Mouse (Mus musculus): Measurements from ENCODE around the gene Atp6v1e2. TPM values are rescaled to one million over a fixed set of nuclear protein-coding genes. Genes with fewer than 3 reads are reported as not detected.
A peak's percentile ranks its signal among the peaks of the same experiment; 100 is the strongest.

Gene Atp6v1e2
- polyA plus RNA-seq, 1 experiment from 2014 or later, result not detected

- H3K9me3 ChIP-seq (replicated peaks), result no peaks in the 10 kb centered on the region
- no peaks in the 10 kb centered on the region for H3K27me3 ChIP-seq (replicated peaks)
- H3K9ac ChIP-seq, result no peak overlapping the region
- peaks cover 13% of the 10 kb centered on the region for H3K4me1 ChIP-seq (replicated peaks)
- H3K36me3 ChIP-seq, result no peaks in the 10 kb centered on the region
- ATAC-seq (ENCODE audit: insufficient number of reproducible peaks, low FRiP score), result no peak
- no peak overlapping the region for H3K4me2 ChIP-seq
- no peak overlapping the region for H3K4me3 ChIP-seq
- no peak overlapping the region for H3K27ac ChIP-seq (ENCODE audit: poor library complexity, severe bottlenecking)
- 54% methylated on average over 7 of the region's 7 CpGs for WGBS
These were observed 34.6 kb downstream of the Atp6v1e2 start for GRCm38 (mm10) chr17:86913003-86913607.

- no peaks in the 10 kb centered on the region for H3K9me3 ChIP-seq (replicated peaks)
- WGBS, result 37% methylated on average over 5 of the region's 5 CpGs
- H3K4me1 ChIP-seq (replicated peaks), result peaks cover 13% of the 10 kb centered on the region
- no peak overlapping the region for H3K4me2 ChIP-seq
- H3K27ac ChIP-seq (ENCODE audit: poor library complexity, severe bottlenecking), result no peak overlapping the region
- H3K27me3 ChIP-seq (replicated peaks), result peaks cover 10% of the 10 kb centered on the region; the same call in 1 of the 2 replicates
- no peak for ATAC-seq (ENCODE audit: insufficient number of reproducible peaks, low FRiP score)
- H3K36me3 ChIP-seq, result no peaks in the 10 kb centered on the region
- no peak overlapping the region for H3K9ac ChIP-seq
- no peak overlapping the region for H3K4me3 ChIP-seq
These were observed 36.4 kb downstream of the Atp6v1e2 start for GRCm38 (mm10) chr17:86911261-86911660.

GRCm38 (mm10) chr17:86909733-86910495 is 37.8 kb downstream of the Atp6v1e2 start:
- ATAC-seq (ENCODE audit: insufficient number of reproducible peaks, low FRiP score), result no peak
- H3K9ac ChIP-seq, result no peak overlapping the region
- no peak overlapping the region for H3K27ac ChIP-seq (ENCODE audit: poor library complexity, severe bottlenecking)
- H3K4me1 ChIP-seq (replicated peaks), result peaks cover 24% of the 10 kb centered on the region
- no peak overlapping the region for H3K4me3 ChIP-seq
- H3K36me3 ChIP-seq, result no peaks in the 10 kb centered on the region
- H3K4me2 ChIP-seq, result no peak overlapping the region
- WGBS, result 65% methylated on average over 14 of the region's 14 CpGs
- H3K27me3 ChIP-seq (replicated peaks), result peaks cover 10% of the 10 kb centered on the region; the same call in 1 of the 2 replicates
- no peaks in the 10 kb centered on the region for H3K9me3 ChIP-seq (replicated peaks)

- no peak overlapping the region for H3K9ac ChIP-seq
- no peak for ATAC-seq (ENCODE audit: insufficient number of reproducible peaks, low FRiP score)
- no peaks in the 10 kb centered on the region for H3K36me3 ChIP-seq
- 62% methylated on average over 8 of the region's 8 CpGs for WGBS
- no peak overlapping the region for H3K4me3 ChIP-seq
- H3K4me2 ChIP-seq, result no peak overlapping the region
- no peak overlapping the region for H3K27ac ChIP-seq (ENCODE audit: poor library complexity, severe bottlenecking)
- peaks cover 40% of the 10 kb centered on the region for H3K4me1 ChIP-seq (replicated peaks)
- peaks cover 10% of the 10 kb centered on the region; the same call in 1 of the 2 replicates for H3K27me3 ChIP-seq (replicated peaks)
- H3K9me3 ChIP-seq (replicated peaks), result no peaks in the 10 kb centered on the region
These were observed 39.4 kb downstream of the Atp6v1e2 start for GRCm38 (mm10) chr17:86908316-86908715.

GRCm38 (mm10) chr17:86907092-86907491 is 40.6 kb downstream of the Atp6v1e2 start:
- ATAC-seq (ENCODE audit: insufficient number of reproducible peaks, low FRiP score), result no peak
- Histone ChIP-seq H3K4me2 (no peak overlapping the region), H3K4me3 (no peak overlapping the region), H3K27me3 (replicated peaks) (peaks cover 10% of the 10 kb centered on the region; the same call in 1 of the 2 replicates), H3K9ac (no peak overlapping the region), H3K4me1 (replicated peaks) (peaks cover 36% of the 10 kb centered on the region), H3K36me3 (no peaks in the 10 kb centered on the region), H3K27ac (ENCODE audit: poor library complexity, severe bottlenecking) (no peak overlapping the region), H3K9me3 (replicated peaks) (no peaks in the 10 kb centered on the region)
- 90% methylated on average over 3 of the region's 3 CpGs for WGBS

- no peak overlapping the region for H3K4me2 ChIP-seq
- ATAC-seq (ENCODE audit: insufficient number of reproducible peaks, low FRiP score), result no peak
- H3K4me1 ChIP-seq (replicated peaks), result peaks cover 33% of the 10 kb centered on the region
- no peaks in the 10 kb centered on the region for H3K36me3 ChIP-seq
- peaks cover 10% of the 10 kb centered on the region; the same call in 1 of the 2 replicates for H3K27me3 ChIP-seq (replicated peaks)
- no peaks in the 10 kb centered on the region for H3K9me3 ChIP-seq (replicated peaks)
- no peak overlapping the region for H3K27ac ChIP-seq (ENCODE audit: poor library complexity, severe bottlenecking)
- no peak overlapping the region for H3K9ac ChIP-seq
- WGBS, result 26% methylated on average over 6 of the region's 6 CpGs
- H3K4me3 ChIP-seq, result no peak overlapping the region
These were observed 41.1 kb downstream of the Atp6v1e2 start for GRCm38 (mm10) chr17:86906601-86907000.

- ATAC-seq (ENCODE audit: insufficient number of reproducible peaks, low FRiP score), result no peak
- 3% methylated on average over 9 of the region's 9 CpGs for WGBS
- peaks cover 10% of the 10 kb centered on the region; the same call in 1 of the 2 replicates for H3K27me3 ChIP-seq (replicated peaks)
- H3K4me2 ChIP-seq, result 0 out of 2 replicates have a peak overlapping the region, but pooled peaks have one; percentile 26
- H3K36me3 ChIP-seq, result no peaks in the 10 kb centered on the region
- H3K4me3 ChIP-seq, result no peak overlapping the region
- H3K4me1 ChIP-seq (replicated peaks), result peaks cover 28% of the 10 kb centered on the region
- H3K9ac ChIP-seq, result no peak overlapping the region
- no peaks in the 10 kb centered on the region for H3K9me3 ChIP-seq (replicated peaks)
- H3K27ac ChIP-seq (ENCODE audit: poor library complexity, severe bottlenecking), result peak overlapping the region; percentile 61; the same call in 1 of the 2 replicates
These were observed 41.6 kb downstream of the Atp6v1e2 start for GRCm38 (mm10) chr17:86906136-86906461.

- no peaks in the 10 kb centered on the region for H3K36me3 ChIP-seq
- peak; percentile 59; the same call in 1 of the 2 replicates for ATAC-seq (ENCODE audit: insufficient number of reproducible peaks, low FRiP score)
- no peaks in the 10 kb centered on the region for H3K9me3 ChIP-seq (replicated peaks)
- peak overlapping the region; percentile 26 for H3K4me2 ChIP-seq
- WGBS, result 25% methylated on average over 19 of the region's 19 CpGs
- peaks cover 10% of the 10 kb centered on the region; the same call in 1 of the 2 replicates for H3K27me3 ChIP-seq (replicated peaks)
- no peak overlapping the region for H3K9ac ChIP-seq
- H3K27ac ChIP-seq (ENCODE audit: poor library complexity, severe bottlenecking), result peak overlapping the region; percentile 61
- no peak overlapping the region for H3K4me3 ChIP-seq
- H3K4me1 ChIP-seq (replicated peaks), result peaks cover 27% of the 10 kb centered on the region
These were observed 42.2 kb downstream of the Atp6v1e2 start for GRCm38 (mm10) chr17:86905297-86906135.

- Histone ChIP-seq H3K4me1 (replicated peaks) (peaks cover 27% of the 10 kb centered on the region), H3K36me3 (no peaks in the 10 kb centered on the region), H3K27ac (ENCODE audit: poor library complexity, severe bottlenecking) (no peak overlapping the region; the same call in 1 of the 2 replicates), H3K4me3 (no peak overlapping the region), H3K4me2 (no peak overlapping the region), H3K27me3 (replicated peaks) (peaks cover 10% of the 10 kb centered on the region; the same call in 1 of the 2 replicates), H3K9me3 (replicated peaks) (no peaks in the 10 kb centered on the region), H3K9ac (no peak overlapping the region)
- WGBS, result 73% methylated on average over 3 of the region's 3 CpGs
- ATAC-seq (ENCODE audit: insufficient number of reproducible peaks, low FRiP score), result no peak
These were observed 43.5 kb downstream of the Atp6v1e2 start for GRCm38 (mm10) chr17:86904206-86904605.

GRCm38 (mm10) chr17:86903596-86903995 is 44.1 kb downstream of the Atp6v1e2 start:
- 30% methylated on average over 7 of the region's 7 CpGs for WGBS
- Histone ChIP-seq H3K4me3 (no peak overlapping the region), H3K36me3 (no peaks in the 10 kb centered on the region), H3K9me3 (replicated peaks) (no peaks in the 10 kb centered on the region), H3K27me3 (replicated peaks) (peaks cover 10% of the 10 kb centered on the region; the same call in 1 of the 2 replicates), H3K4me2 (0 out of 2 replicates have a peak overlapping the region, but pooled peaks have one; percentile 3), H3K27ac (ENCODE audit: poor library complexity, severe bottlenecking) (no peak overlapping the region), H3K9ac (no peak overlapping the region), H3K4me1 (replicated peaks) (peaks cover 27% of the 10 kb centered on the region)
- no peak for ATAC-seq (ENCODE audit: insufficient number of reproducible peaks, low FRiP score)

Measured in heart, embryonic 12.5 days (tissue).